Mouse (Mus musculus) ES-E14 (cell line): Measurements from ENCODE around the gene Gm47429.

Experiments used
- CHD2 ChIP-seq: IDR thresholded peaks from 2 replicates; pipeline ENCODE4 v1.6.1; 2014; ENCODE audit warnings: mild to moderate bottlenecking, low read depth, low read length, inconsistent platforms
- MAFK ChIP-seq: IDR thresholded peaks from 2 replicates; pipeline ENCODE4 v1.6.1; 2014; ENCODE audit warnings: mild to moderate bottlenecking, low read depth, low read length, inconsistent platforms; ENCODE audit not compliant: insufficient read depth
- ZC3H11A ChIP-seq: IDR thresholded peaks from 2 replicates; pipeline ENCODE4 v1.6.1; 2012; ENCODE audit warnings: low read depth, mild to moderate bottlenecking, inconsistent platforms, low read length, borderline replicate concordance

GRCm38 (mm10) chr13:50424517-50424916, 19.2 kb downstream of the Gm47429 start:
- no peak for TF ChIP-seq MAFK
- no peak for TF ChIP-seq ZC3H11A
- no peak for TF ChIP-seq CHD2
